Mouse (Mus musculus) liver, embryonic 14.5 days (tissue): ENCODE measurements around the gene Emc10.

Source experiments
- CTCF ChIP-seq: IDR thresholded peaks from 2 replicates; pipeline ENCODE4 v1.5.1; 2016; ENCODE audit warnings: antibody characterized with exemption, low read depth, control low read depth
- EP300 ChIP-seq: IDR thresholded peaks from 2 replicates; pipeline ENCODE4 v1.6.1; 2016; ENCODE audit warnings: antibody characterized with exemption, low read depth

- TF ChIP-seq CTCF (no peak), EP300 (no peak)
These were observed 46.7 kb upstream of the Emc10 start for GRCm38 (mm10) chr7:44543071-44543470.
